Mouse (Mus musculus): ENCODE measurements around the gene Utp6.

GRCm38 (mm10) chr11:79973133-79973532 is 10.9 kb upstream of the Utp6 start:
- TF ChIP-seq CTCF (IDR thresholded peaks at IDR 0.05; ENCODE audit: low read depth, low read length) (no peak), TAL1 (conservative IDR thresholded peaks at IDR 0.05; ENCODE audit: low read depth, low read length) (no peak), GATA1 (IDR thresholded peaks at IDR 0.05; ENCODE audit: borderline replicate concordance, low read length) (no peak), POLR2AphosphoS5 (IDR thresholded peaks at IDR 0.05; ENCODE audit: insufficient replicate concordance, low read depth, low read length) (no peak)

Measured in G1E (cell line).